Mouse (Mus musculus): ENCODE measurements at regions not wholly inside any gene's neighbourhood (a gene's known extent, or its start where the extent isn't known, plus 50 kb on each side); places are given as distances from the start of the nearest gene placed in this dataset.

- TF ChIP-seq POLR2A (IDR thresholded peaks at IDR 0.05; ENCODE audit: extremely low read depth, insufficient read depth, low read length) (no peak), CTCF (IDR thresholded peaks at IDR 0.05; ENCODE audit: low read depth, low read length) (no peak)
These were observed 130.8 kb upstream of the Thbs1 start for GRCm38 (mm10) chr2:117980856-117981255.

Data from liver, adult 2 months (tissue).